Mouse (Mus musculus): ENCODE measurements around the gene Vstm2l.

Gene Vstm2l

GRCm38 (mm10) chr2:157914105-157914764 lies at the start of gene Vstm2l:
Vstm2l (plus strand) TSS chr2:157914653.
- no peak for DNase-seq (ENCODE audit: low read depth)

- DNase-seq (ENCODE audit: low read depth), result no peak
Measured at GRCm38 (mm10) chr2:157867126-157867525, 47.3 kb upstream of the Vstm2l start.

- no peak for DNase-seq (ENCODE audit: low read depth)
Measured at GRCm38 (mm10) chr2:157870247-157870646, 44.2 kb upstream of the Vstm2l start.

GRCm38 (mm10) chr2:157873223-157873622 lies 41.2 kb upstream of the Vstm2l start:
- DNase-seq (ENCODE audit: low read depth), result no peak

GRCm38 (mm10) chr2:157873691-157874090 lies 40.8 kb upstream of the Vstm2l start:
- no peak for DNase-seq (ENCODE audit: low read depth)

- no peak for DNase-seq (ENCODE audit: low read depth)
Measured at GRCm38 (mm10) chr2:157875111-157875510, 39.3 kb upstream of the Vstm2l start.

- no peak for DNase-seq (ENCODE audit: low read depth)
Measured at GRCm38 (mm10) chr2:157877394-157877793, 37.1 kb upstream of the Vstm2l start.

- no peak for DNase-seq (ENCODE audit: low read depth)
Measured at GRCm38 (mm10) chr2:157877967-157878366, 36.5 kb upstream of the Vstm2l start.

GRCm38 (mm10) chr2:157881939-157882338 lies 32.5 kb upstream of the Vstm2l start:
- DNase-seq (ENCODE audit: low read depth), result no peak

GRCm38 (mm10) chr2:157887275-157888025 lies 27.0 kb upstream of the Vstm2l start:
- DNase-seq (ENCODE audit: low read depth), result no peak

- DNase-seq (ENCODE audit: low read depth), result no peak
Measured at GRCm38 (mm10) chr2:157891166-157891565, 23.3 kb upstream of the Vstm2l start.

- no peak for DNase-seq (ENCODE audit: low read depth)
Measured at GRCm38 (mm10) chr2:157897131-157897530, 17.3 kb upstream of the Vstm2l start.

GRCm38 (mm10) chr2:157913204-157913636 lies 1.2 kb upstream of the Vstm2l start:
- DNase-seq (ENCODE audit: low read depth), result peak; percentile 83

GRCm38 (mm10) chr2:157913705-157914104 lies 748 bp upstream of the Vstm2l start:
- peak; percentile 6 for DNase-seq (ENCODE audit: low read depth)

- no peak for DNase-seq (ENCODE audit: low read depth)
Measured at GRCm38 (mm10) chr2:157914889-157915517, 550 bp downstream of the Vstm2l start.

- DNase-seq (ENCODE audit: low read depth), result no peak
Measured at GRCm38 (mm10) chr2:157918529-157918928, 4.1 kb downstream of the Vstm2l start.

GRCm38 (mm10) chr2:157921551-157921950 lies 7.1 kb downstream of the Vstm2l start:
- no peak for DNase-seq (ENCODE audit: low read depth)

GRCm38 (mm10) chr2:157923406-157923805 lies 9.0 kb downstream of the Vstm2l start:
- DNase-seq (ENCODE audit: low read depth), result no peak

GRCm38 (mm10) chr2:157924504-157924903 lies 10.1 kb downstream of the Vstm2l start:
- DNase-seq (ENCODE audit: low read depth), result no peak

GRCm38 (mm10) chr2:157926502-157926901 lies 12.0 kb downstream of the Vstm2l start:
- no peak for DNase-seq (ENCODE audit: low read depth)

GRCm38 (mm10) chr2:157926927-157927326 lies 12.5 kb downstream of the Vstm2l start:
- DNase-seq (ENCODE audit: low read depth), result no peak

GRCm38 (mm10) chr2:157927397-157927796 lies 12.9 kb downstream of the Vstm2l start:
- DNase-seq (ENCODE audit: low read depth), result no peak

- DNase-seq (ENCODE audit: low read depth), result no peak
Measured at GRCm38 (mm10) chr2:157927815-157928214, 13.4 kb downstream of the Vstm2l start.

Data from 416B (cell line).